Mouse (Mus musculus) right cerebral cortex, postnatal 25 days (tissue): ENCODE results near the gene Egf.
A peak's percentile ranks its signal among the peaks of the same experiment; 100 is the strongest.
"Not testable (repeated sequence)": the region's sequence is repeated elsewhere in the genome, so short reads cannot be mapped to it uniquely, and the experiment has no call there.

Experiments
- DNase-seq: peaks from one replicate; pipeline ENCODE4 v3.0.0; 2022

Egf gene

DNA sequence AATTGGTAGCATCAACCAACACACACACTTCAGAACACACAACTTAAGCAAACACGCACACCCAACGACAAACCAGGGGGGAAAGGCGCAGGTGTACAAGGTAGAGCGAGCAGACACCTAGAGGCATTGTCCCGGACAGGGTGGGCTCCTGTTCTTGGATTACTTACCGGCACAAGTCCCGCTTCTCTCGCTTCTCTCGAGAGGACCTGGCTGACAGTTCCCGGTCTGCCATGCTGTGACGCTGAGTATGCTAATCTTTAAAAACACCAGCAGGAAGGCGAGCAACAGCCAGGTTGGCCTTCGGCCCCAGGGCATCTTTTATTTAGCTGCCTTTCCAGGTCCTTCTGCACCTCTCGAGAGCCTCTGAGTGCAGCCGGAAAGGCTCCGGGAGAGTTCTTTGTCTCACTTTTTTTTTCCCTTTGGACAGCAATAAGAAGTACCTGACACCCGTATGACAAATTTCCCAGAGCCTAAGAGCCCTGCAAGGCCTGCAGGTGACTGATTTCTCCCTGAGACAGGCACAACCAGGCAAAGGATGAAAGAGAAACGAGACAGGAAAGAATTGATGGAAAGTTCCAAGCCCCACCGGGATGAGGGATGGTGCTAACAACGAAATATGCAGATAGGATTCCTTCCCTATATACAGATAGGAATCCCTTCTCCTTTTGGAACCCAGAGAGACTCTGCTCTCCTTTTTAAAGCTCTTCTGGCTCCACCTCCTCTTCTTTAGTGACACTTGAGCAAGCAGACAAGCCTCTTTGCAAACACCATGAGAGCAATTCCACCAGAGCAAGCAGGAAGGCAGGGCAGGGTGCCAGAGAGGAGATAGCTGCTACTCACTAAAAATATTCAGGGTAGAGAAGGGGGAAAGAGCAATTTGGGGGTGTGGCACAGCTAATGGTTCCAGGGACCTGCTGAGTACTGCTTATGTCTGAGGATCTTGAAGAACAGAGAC is at the start of gene Egf:
Gene Egf, minus strand, starts transcription at position 667 of the 955 bp plus-strand sequence.
- DNase-seq, result no peak

DNA sequence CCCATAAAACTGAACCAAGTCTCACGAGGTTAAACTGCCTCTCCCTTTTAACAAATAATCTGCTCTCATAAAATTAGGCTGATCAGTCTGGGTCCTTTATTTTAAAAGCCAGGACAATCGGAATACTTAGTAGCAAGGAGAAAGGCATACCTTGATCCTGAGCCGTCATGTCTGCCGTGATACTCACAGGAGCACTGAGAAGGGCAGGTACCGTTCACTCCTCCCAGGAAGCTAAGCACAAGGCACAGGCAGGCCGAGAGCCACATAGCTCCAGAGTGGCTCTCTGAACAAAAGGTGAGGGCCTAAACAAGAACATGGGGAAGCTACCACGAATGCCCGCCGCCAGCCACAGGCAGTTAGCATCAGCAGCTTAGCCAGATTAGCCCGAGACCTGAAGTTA is 48.6 kb upstream of the Egf start, which contains the start of gene Lrit3:
Gene Lrit3, minus strand, starts transcription at position 266 of the 400 bp plus-strand sequence.
- no peak for DNase-seq

DNA sequence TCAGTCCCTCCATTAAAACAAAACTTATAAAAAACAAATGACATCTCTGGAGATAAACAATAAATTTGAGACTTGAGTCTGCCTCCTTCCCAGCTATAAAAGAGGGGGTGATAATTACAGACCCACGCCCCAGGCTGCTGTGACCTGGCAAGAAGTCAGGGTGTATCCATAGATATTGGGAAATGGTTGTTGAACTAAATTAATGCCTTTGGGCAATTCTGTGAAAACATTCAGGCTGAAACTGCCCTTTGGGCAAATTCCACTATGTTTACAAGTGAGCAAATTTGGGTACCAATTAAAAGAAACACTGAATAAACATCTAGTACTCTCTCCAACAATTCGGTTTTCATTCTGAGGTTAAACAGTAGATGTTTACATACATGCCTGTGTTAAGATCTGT is 43.9 kb upstream of the Egf start:
- DNase-seq, result no peak

DNA sequence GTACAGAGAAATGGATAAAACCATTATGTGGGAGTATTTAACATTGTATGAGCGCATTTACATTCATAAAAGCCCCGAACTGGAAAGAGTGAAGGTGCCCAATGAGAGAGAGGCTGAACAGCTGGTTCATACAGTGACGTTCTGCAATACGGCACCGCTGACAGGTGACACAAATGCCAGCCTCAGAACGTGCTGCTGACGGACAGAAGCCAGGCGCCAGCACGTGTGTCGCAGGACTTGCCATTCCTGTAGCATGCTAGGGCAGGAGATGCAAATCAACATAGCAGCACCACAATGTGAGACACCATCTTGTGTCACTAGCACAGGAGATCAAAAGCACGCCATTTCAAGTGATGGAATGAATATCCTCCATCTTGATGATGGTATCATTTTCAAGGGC is 43.4 kb upstream of the Egf start:
- no peak for DNase-seq

DNA sequence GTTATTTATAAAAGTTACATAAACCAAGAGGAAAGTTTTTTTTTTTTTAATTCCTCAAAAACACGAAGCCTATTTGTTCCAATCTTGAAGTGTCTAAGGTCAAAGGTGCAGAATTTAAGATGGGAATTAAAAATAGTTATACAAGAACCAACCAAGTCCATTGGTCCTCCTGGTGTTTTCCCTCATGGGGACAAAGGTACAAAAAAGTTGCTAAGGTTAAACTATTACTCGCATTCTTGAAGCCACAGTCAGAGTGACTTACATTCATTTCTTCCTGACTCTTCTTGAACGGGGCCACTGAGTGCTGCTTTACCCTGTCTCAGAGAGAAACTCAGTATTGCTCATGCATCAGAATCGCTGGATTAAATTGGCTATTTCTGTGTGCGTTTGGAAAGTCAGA is 42.2 kb upstream of the Egf start:
- no peak for DNase-seq

DNA sequence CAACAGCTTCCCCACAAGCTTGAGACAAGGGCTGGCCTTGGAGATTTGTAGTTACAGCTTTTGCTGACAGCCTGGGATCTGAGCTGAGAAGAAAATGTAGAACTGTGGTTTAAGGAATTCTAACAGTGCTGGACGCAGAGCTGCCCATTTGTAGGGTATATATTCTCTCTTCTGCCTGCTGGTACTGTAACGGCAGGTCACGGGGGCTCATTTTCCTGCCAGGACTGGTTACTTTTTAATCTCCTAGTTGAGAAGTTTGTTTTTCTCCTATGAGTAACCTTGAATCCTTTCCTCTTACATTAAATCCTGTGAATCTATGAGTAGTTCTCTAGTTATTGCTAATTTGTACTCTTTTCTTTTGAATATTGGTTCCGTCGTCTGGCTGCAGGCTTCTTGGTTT is 38.7 kb upstream of the Egf start:
- no peak for DNase-seq

DNA sequence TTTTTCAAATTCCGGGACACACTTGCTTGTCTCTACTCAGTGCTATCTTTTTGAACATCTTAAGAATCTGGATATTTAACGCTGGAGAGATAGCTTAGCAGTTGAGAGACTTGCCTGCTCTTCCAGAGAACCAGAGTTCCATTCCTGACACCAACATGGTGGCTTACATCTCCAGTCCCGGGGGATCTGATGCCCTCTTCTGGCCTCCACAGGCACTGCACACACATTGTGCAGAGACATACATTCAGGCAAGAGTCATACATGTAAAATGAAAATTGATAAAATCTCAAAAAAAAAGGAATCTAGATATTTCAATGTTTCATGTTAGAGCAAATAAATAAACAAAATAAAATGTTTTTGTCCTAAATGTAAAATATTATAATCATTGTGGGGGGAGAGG is 27.6 kb upstream of the Egf start:
- DNase-seq, result no peak

DNA sequence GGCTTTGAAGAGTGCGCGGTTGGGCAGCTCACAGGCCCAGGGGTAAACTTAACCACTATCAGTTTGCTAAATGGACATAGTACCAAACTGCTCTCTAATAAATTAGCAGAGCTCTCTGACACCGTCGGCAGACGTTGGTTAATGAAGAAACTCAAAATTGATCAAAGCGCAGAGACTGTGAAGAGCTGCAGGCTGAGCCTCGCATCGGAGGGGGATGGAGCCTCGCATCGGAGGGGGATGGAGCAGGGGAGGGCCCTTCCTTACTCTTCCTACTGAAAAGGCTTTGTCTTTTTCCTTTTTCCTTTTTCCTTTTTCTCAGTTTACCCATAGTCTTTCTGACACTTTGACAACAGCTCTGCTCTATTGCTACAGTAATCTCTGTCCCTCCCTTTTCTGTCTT is 26.3 kb upstream of the Egf start:
- DNase-seq, result no peak

DNA sequence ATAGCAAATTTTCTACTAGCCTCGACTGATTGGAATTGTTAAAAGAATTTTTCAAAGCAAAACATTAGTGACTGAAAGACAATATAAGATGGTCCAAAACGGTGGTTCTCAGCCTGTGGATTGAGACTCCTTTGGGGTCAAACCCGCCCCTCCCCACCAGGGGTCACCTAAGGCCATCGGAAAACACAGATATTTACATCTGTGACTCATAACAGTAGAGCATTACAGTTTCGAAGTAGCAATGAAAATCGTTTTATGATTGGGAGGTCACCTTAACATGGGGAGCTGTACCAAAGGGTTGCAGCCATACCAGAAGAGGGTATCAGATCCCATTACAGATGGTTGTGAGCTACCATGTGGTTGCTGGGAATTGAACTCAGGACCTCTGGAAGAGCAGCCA is 16.1 kb upstream of the Egf start:
- DNase-seq, result no peak

DNA sequence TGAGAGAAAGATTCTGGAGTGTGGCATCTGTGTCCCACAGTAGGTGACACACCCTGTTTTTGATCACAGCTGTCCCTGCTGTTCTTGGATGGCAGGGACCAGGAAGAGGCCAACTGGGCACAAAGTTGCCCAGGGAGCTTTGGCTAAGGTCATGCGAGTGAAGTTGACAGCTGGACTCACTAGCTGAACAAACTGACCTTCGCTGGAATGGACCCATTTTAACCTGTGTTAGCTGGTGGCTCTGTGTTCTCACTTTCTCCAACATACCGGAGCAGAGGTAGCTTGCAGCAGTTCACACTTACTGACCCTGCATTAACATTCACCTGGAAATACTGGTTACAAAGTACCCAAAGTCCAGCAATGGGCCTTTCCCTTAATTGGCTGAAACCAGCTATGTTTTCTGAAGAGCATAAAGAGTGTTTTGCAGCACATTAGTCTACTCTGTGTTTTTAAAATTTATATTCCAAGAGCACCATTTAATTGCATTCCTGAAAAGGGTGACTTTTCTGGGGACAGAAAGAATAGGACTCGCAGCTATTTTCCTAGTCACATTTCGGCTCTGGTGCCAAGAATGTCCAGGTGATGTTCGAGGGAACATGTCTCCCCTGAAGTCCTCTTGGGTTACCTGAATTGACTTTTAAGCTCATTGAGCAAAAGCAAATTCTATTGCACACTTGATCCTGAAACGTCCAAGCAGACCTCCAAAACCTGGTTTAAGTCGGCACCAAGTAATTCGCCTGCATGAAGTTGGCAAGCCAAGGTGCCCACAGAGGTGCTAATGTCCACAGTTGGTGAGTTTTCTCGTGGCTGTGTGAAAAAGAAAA is 12.1 kb upstream of the Egf start:
- DNase-seq, result no peak

DNA sequence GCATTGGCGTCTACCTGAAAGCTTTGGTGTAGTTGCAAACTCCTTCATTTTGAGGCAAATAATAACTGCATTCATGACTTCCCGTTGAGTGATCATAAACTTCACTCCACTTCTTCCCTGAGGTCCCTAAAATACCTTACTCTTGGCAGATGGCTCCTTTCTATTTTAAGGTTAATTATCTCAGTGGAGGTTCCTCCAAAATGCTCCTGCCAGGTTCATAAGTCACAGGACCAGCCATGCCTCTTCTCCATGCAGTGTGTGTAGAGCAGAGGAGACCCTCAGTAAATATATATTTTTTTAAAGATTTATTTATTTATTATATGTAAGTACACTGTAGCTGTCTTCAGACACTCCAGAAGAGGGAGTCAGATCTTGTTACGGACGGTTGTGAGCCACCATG is 11.0 kb upstream of the Egf start:
- no peak for DNase-seq

DNA sequence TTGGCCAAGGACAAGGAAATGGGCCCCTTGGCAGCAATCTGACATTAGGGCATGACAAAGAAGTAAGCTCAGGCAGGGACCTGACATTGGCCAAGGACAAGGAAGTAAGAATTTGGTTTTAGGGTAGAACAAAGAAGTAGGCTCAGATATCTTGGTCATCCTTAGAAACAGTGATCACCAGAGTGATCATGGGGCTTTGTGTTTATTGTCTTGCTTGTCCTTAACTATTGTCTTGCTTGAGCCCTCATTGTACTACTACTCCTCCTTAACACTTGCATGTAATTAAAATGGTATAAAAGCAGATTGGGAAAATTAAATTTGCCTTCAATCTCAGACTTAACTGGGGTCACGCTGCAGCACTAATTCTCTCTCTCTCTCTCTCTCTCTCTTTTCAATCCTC is 2.5 kb upstream of the Egf start:
- DNase-seq, result not testable (repeated sequence)

DNA sequence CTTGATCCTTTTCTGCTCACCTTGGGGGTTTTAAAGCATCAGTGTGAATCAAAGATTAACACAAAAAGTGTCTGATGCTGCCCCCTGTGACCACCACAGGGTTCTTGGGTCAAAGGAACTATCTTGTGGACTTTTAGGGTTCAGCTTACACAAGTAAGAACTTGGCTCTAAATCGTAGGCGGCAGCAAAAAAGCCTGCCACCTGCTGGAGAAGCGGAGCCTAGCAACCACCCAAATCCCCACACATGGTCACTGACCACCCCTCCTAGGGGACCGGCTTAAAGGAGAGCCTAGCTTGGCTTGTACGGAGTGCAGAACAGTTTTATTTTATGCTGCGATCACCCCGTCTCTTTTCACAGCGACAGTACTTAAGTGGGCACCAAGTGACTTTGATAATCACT is 10.3 kb downstream of the Egf start:
- no peak for DNase-seq

DNA sequence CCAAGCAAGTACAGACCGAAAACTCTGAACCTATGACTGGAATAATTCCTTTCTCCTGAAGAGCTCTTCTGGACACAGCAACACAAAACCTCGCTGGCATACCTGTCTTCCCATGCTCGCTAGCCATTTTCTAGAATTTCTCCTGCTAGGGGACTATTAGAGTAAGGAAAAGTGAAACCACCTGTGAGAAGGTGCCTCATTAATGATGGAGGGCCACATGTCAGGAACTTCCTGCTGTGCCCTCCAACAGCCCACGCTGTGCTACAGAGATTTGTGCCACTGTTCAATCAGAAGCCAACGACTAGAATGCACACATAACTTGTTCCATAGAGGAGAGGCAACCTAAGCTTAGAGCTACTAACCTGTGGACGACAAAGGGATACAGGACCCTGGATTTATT is 12.3 kb downstream of the Egf start:
- no peak for DNase-seq

DNA sequence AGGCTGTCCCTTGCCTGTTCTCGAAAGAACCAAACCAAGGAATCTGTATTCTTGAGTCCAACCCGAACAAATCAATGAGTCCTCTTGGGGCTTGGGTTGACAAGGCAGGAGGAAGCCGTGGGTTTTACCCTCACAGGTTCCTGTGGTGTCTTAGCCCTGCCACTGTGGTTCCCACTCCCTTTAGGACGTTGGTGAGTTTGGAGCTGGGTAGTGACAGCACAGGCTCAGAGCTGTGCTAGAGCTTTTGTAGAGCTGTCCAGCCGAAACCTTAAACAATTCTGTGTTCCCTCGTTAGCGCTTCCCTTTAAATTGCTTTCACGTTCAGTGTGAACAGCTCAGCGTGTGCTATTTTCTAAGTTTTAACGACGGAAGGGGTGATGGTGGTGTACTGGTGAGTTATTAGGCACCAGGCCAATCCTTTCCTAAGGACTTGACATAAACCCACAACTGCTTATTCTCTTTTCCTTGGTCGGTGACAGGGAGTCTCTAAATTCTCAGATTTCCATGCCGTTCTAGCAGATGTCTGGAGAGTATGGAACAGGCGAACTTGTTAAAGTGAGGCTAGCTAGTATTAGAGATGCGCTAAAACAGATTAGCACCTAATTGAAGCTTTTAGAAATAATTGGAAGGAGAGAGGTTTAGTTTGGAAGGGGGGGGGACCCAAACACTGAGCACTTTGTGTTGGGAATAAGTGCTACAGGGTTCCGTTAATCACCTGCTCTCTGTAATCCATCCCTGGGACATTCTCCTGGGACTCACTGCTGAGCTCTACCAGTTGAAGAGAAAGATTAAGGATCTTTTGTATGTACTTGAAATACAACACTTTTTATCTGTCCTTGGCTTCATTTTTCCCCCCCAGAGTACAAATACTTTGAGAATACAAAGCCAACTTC is 16.6 kb downstream of the Egf start:
- no peak for DNase-seq

DNA sequence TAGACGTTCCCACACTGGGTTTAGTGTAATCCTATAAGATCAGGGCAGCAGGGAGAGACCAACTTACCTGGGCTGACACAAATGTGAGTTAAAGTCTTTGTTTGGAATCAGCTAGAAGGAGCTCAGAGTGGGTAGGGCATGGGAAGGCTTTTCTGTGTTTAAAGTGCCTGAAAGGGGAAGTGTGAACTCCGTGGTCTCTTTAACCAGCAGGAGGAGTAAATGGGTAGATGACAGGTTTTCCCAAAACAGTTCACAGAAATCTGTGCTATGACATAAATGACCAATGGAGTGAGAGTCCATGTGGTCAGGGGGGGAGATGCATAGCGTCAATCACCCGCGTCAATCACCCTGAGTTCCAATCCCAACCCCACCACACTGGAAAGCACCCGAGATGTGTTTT is 23.5 kb downstream of the Egf start:
- DNase-seq, result no peak

DNA sequence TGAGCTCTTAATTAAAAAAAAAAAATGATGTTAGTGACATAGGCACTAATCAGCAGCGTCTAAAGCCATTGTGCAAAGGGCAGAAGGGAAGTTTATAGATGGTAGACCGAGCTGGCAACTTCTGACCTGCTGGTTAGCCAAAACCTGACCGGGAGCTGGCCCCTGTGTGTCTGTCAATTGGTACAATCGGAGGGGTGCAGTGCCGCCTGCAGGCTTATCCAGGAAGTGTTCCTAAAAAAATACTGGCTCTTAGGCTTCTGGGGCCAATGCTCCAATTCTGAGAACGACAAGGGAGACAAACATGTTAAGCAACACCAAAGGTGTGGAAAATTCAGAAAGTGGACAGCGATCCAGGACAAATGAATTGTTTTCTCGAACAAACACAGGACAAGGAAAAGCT is 24.7 kb downstream of the Egf start:
- DNase-seq, result no peak

DNA sequence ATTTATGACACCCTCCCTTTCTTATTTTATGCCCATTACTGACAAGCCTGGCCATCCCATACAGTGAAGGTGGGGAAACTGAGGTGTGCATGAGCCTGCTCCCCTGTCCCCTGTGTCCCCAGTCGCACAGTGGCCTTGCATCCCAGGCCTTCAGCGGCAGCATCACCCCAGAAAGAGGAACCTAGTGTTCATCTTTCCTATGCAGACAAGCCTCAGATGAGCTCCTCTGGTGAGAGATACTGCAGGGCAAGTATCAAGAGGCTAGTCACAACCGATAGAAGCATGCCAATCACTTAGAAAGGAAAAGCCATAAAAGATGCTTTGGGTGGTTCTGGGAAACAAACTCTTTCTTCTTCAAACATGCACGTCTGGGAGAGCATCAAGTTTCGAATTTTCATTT is 25.2 kb downstream of the Egf start:
- no peak for DNase-seq

DNA sequence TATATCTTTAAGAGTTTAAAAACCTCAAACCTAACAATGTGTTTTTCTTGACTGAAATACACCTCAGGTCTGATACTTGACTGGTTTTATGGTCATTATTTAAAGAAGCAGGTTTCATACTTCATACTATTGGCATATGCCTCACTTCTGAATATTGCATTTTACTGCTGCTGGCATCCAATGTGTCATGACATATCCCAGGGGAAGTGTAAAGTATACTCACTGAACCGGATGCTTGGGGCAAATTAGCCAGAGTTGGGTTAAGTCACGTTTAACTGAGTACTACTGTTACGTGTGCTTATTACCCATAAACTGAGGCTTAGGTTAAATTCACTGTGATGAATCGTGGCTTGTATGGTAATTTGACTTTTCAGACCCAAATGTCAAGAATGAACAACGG is 29.5 kb downstream of the Egf start:
- no peak for DNase-seq

DNA sequence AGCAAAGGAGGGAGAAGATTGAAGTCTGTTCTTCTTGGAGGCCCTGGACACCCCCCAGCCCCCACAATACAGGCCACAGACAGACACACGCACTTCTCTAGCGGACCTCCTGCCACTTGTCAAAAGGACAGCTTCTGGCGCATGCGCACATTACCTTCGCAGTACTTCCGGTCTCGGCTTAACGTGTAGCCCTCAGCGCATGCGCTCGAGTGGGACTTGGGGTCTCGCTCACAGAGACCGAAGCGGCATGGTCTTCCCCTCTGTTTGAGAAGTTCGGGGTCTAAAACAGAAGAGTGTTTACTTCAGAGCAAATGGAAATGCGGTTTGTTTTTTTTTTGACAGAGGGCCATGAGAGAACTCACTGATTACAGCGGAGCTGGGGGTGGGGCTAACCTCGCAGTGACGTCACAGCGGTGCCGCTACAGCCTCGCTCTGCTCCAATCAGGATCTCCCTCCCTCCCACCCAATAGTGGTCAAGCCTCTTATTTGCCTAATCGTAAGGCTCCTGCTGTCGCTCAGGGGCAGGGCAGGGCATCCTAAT is 30.1 kb downstream of the Egf start:
- peak; percentile 86 for DNase-seq

DNA sequence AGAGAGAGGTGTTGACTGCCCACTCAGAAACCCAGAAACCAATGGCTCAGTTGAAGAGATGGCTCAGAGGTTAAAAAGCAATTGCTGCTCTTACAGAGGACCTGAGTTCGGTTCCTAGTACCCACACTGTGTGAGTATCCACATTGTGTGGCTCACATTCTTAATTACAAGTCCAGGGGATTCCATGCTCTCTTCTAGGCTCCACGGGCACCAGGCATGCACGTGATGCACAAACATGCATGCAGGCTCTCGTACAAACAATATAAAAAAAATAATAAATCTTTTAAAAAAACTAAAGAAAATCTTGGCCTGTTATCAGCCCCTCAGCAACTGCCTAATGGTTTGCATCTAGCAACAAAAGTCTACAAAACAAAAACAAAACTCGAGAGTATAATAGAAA is 30.6 kb downstream of the Egf start:
- no peak for DNase-seq

DNA sequence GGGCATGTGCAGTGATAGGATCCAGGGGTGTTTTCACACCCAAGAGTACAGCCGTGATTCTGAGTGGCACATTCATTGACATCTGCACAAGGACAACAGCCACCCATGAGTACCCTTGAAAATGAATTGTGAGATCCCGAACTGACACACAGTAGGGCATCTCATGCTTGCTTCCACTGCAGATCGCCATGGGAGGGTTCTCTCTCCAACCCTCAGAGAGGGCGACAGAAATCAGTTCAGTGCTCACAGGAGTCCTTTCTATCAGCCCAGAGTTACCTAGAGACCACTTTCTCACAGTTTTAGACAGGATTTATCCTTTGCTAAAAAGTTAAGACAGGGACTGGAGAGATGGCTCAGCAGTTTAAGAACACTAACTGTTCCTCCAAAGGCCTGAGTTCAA is 31.8 kb downstream of the Egf start:
- no peak for DNase-seq
